Mouse (Mus musculus) forebrain, embryonic 10.5 days (tissue): ENCODE measurements around the gene Kiz. TPM values are rescaled to one million over a fixed set of nuclear protein-coding genes. Genes with fewer than 3 reads are reported as not detected.

Experiments
- DNase-seq: peaks from one replicate; pipeline ENCODE4 v3.0.0-alpha.2; 2017; ENCODE audit warnings: low spot score; ENCODE audit errors: extremely low spot score
- H3K27ac ChIP-seq: fragments of 300-500 bp; sonication (generic); 2 replicates; pipeline ENCODE4 v1.5.1; 2016; ENCODE audit warnings: mild to moderate bottlenecking
- H3K27me3 ChIP-seq: fragments of 300-500 bp; sonication (generic); 2 replicates; pipeline ENCODE4 v1.6.1; 2016; ENCODE audit warnings: mild to moderate bottlenecking; ENCODE audit not compliant: poor library complexity, severe bottlenecking
- H3K36me3 ChIP-seq: fragments of 300-500 bp; sonication (generic); replicated peaks from 2 replicates; pipeline ENCODE4 v1.6.1; 2016; ENCODE audit warnings: mild to moderate bottlenecking, moderate library complexity
- H3K4me1 ChIP-seq: fragments of 300-500 bp; sonication (generic); 2 replicates; pipeline ENCODE4 v1.6.1; 2016
- H3K4me3 ChIP-seq: fragments of 300-500 bp; sonication (generic); 2 replicates; pipeline ENCODE4 v1.5.1; 2016; ENCODE audit warnings: mild to moderate bottlenecking, moderate library complexity
- H3K9me3 ChIP-seq: fragments of 300-500 bp; sonication (generic); 2 replicates; pipeline ENCODE4 v1.6.1; 2016; ENCODE audit warnings: mild to moderate bottlenecking, moderate library complexity
- WGBS: fragments of 180-500 bp; shearing (Covaris S2); methylation state at CpG from one replicate; pipeline ENCODE4 v1.1.7; 2016; 5-methylcytosine and 5-hydroxymethylcytosine counted together
- polyA plus RNA-seq: library from polyadenylated mRNA; unstranded; fragments of >200 nt; fragmentation: Nextera tagmentation; extraction: Ambion mirVana; gene quantifications from 2 replicates; pipeline ENCODE4 v1.2.1, GENCODE M21; 2016

Kiz gene
- polyA plus RNA-seq, 1 experiment from 2014 or later = 27.5 TPM

- Histone ChIP-seq H3K36me3 (peaks cover 2% of the 10 kb centered on the region; the same call in 1 of the 2 replicates), H3K4me3 (no peak overlapping the region), H3K4me1 (no peaks in the 10 kb centered on the region), H3K9me3 (no peaks in the 10 kb centered on the region), H3K27me3 (no peaks in the 10 kb centered on the region), H3K27ac (no peak overlapping the region)
- no peak for DNase-seq
- WGBS = 91% methylated on average over 7 of the region's 7 CpGs
These were observed 18.3 kb downstream of the Kiz start for GRCm38 (mm10) chr2:146873881-146874441.

GRCm38 (mm10) chr2:146877423-146878098, 21.9 kb downstream of the Kiz start:
- Histone ChIP-seq H3K9me3 (no peaks in the 10 kb centered on the region), H3K4me3 (no peak overlapping the region), H3K4me1 (no peaks in the 10 kb centered on the region), H3K36me3 (peaks cover 2% of the 10 kb centered on the region; the same call in 1 of the 2 replicates), H3K27me3 (peaks cover 17% of the 10 kb centered on the region), H3K27ac (no peak overlapping the region)
- no peak for DNase-seq
- WGBS = 76% methylated on average over 1 of the region's 1 CpGs

GRCm38 (mm10) chr2:146881623-146882022, 26.0 kb downstream of the Kiz start:
- Histone ChIP-seq H3K4me3 (no peak overlapping the region), H3K4me1 (peaks cover 24% of the 10 kb centered on the region), H3K27me3 (peaks cover 41% of the 10 kb centered on the region), H3K27ac (no peak overlapping the region), H3K36me3 (no peaks in the 10 kb centered on the region), H3K9me3 (no peaks in the 10 kb centered on the region)
- WGBS = 95% methylated on average over 4 of the region's 4 CpGs
- no peak for DNase-seq

- 52% methylated on average over 8 of the region's 8 CpGs for WGBS
- no peak overlapping the region for H3K4me3 ChIP-seq
These were observed 28.7 kb downstream of the Kiz start for GRCm38 (mm10) chr2:146884291-146884855.

GRCm38 (mm10) chr2:146888786-146889414, 33.2 kb downstream of the Kiz start:
- Histone ChIP-seq H3K27me3 (peaks cover 17% of the 10 kb centered on the region), H3K4me1 (peaks cover 15% of the 10 kb centered on the region), H3K36me3 (peaks cover 25% of the 10 kb centered on the region), H3K27ac (no peak overlapping the region), H3K9me3 (no peaks in the 10 kb centered on the region; the same call in 1 of the 2 replicates), H3K4me3 (no peak overlapping the region)
- no peak for DNase-seq
- 91% methylated on average over 4 of the region's 4 CpGs for WGBS

More at GRCm38 (mm10) chr2:146884291-146884855, 28.7 kb downstream of the Kiz start:
- H3K27me3 ChIP-seq = peaks cover 41% of the 10 kb centered on the region
- DNase-seq = no peak
- no peaks in the 10 kb centered on the region for H3K9me3 ChIP-seq
- H3K4me1 ChIP-seq = peaks cover 24% of the 10 kb centered on the region
- peaks cover 5% of the 10 kb centered on the region for H3K36me3 ChIP-seq
- H3K27ac ChIP-seq = peak overlapping the region; percentile 56; the same call in 1 of the 2 replicates

GRCm38 (mm10) chr2:146898977-146899376, 43.3 kb downstream of the Kiz start:
- Histone ChIP-seq H3K36me3 (no peaks in the 10 kb centered on the region), H3K27ac (no peak overlapping the region), H3K27me3 (no peaks in the 10 kb centered on the region), H3K4me3 (no peak overlapping the region), H3K4me1 (no peaks in the 10 kb centered on the region), H3K9me3 (no peaks in the 10 kb centered on the region)
- no peak for DNase-seq

GRCm38 (mm10) chr2:146916085-146916484, 60.4 kb downstream of the Kiz start:
- H3K27ac ChIP-seq = no peak overlapping the region

GRCm38 (mm10) chr2:146917770-146918169, 62.1 kb downstream of the Kiz start:
- Histone ChIP-seq H3K4me3 (no peak overlapping the region), H3K27ac (no peak overlapping the region), H3K27me3 (peaks cover 56% of the 10 kb centered on the region), H3K4me1 (peaks cover 23% of the 10 kb centered on the region), H3K36me3 (no peaks in the 10 kb centered on the region), H3K9me3 (no peaks in the 10 kb centered on the region)
- DNase-seq = no peak
- WGBS = 88% methylated on average over 3 of the region's 3 CpGs

More at GRCm38 (mm10) chr2:146916085-146916484, 60.4 kb downstream of the Kiz start:
- Histone ChIP-seq H3K27me3 (peaks cover 41% of the 10 kb centered on the region), H3K36me3 (no peaks in the 10 kb centered on the region), H3K4me1 (peaks cover 12% of the 10 kb centered on the region), H3K4me3 (no peak overlapping the region), H3K9me3 (no peaks in the 10 kb centered on the region)
- DNase-seq = no peak
- WGBS = 88% methylated on average over 3 of the region's 3 CpGs

- Histone ChIP-seq H3K9me3 (no peaks in the 10 kb centered on the region), H3K4me3 (no peak overlapping the region), H3K27me3 (peaks cover 67% of the 10 kb centered on the region), H3K36me3 (no peaks in the 10 kb centered on the region), H3K27ac (0 out of 2 replicates have a peak overlapping the region, but pooled peaks have one; percentile 40), H3K4me1 (peaks cover 23% of the 10 kb centered on the region)
- 7% methylated on average over 8 of the region's 8 CpGs for WGBS
- peak; percentile 35 for DNase-seq
These were observed 64.9 kb downstream of the Kiz start for GRCm38 (mm10) chr2:146920375-146921160.

- Histone ChIP-seq H3K9me3 (no peaks in the 10 kb centered on the region; the same call in 1 of the 2 replicates), H3K36me3 (no peaks in the 10 kb centered on the region; the same call in 1 of the 2 replicates), H3K4me3 (no peak overlapping the region), H3K27ac (no peak overlapping the region), H3K27me3 (peaks cover 38% of the 10 kb centered on the region), H3K4me1 (peaks cover 19% of the 10 kb centered on the region)
- no peak for DNase-seq
- 89% methylated on average over 1 of the region's 1 CpGs for WGBS
These were observed 69.6 kb downstream of the Kiz start for GRCm38 (mm10) chr2:146925296-146925695.

- Histone ChIP-seq H3K27ac (no peak overlapping the region), H3K36me3 (no peaks in the 10 kb centered on the region; the same call in 1 of the 2 replicates), H3K9me3 (no peaks in the 10 kb centered on the region; the same call in 1 of the 2 replicates), H3K4me1 (peaks cover 13% of the 10 kb centered on the region), H3K4me3 (no peak overlapping the region), H3K27me3 (peaks cover 33% of the 10 kb centered on the region)
- DNase-seq = no peak
- 92% methylated on average over 4 of the region's 4 CpGs for WGBS
These were observed 70.2 kb downstream of the Kiz start for GRCm38 (mm10) chr2:146925846-146926245.

GRCm38 (mm10) chr2:146948223-146948776, 92.6 kb downstream of the Kiz start:
- DNase-seq = no peak
- Histone ChIP-seq H3K36me3 (no peaks in the 10 kb centered on the region), H3K27me3 (peaks cover 96% of the 10 kb centered on the region), H3K27ac (no peak overlapping the region), H3K9me3 (no peaks in the 10 kb centered on the region), H3K4me1 (peaks cover 24% of the 10 kb centered on the region), H3K4me3 (no peak overlapping the region)
- WGBS = 15% methylated on average over 8 of the region's 8 CpGs
